Mouse (Mus musculus) left cerebral cortex, adult 2 months (tissue): ENCODE measurements at regions not wholly inside any gene's neighbourhood (a gene's known extent, or its start where the extent isn't known, plus 50 kb on each side); places are given as distances from the start of the nearest gene placed in this dataset.

Experiments used
- DNase-seq, 2 experiments: peaks; one replicate each; pipeline ENCODE4 v3.0.0; 2021 to 2022; ENCODE audit warnings: low spot score in 2 of 2, mixed read lengths in 1 of 2; ENCODE audit errors: extremely low spot score in 1 of 2
- H3K27ac ChIP-seq: fragments of 200-600 bp; 2 replicates; pipeline ENCODE4 v1.8.1; 2022
- H3K4me3 ChIP-seq: fragments of 200-600 bp; 2 replicates; pipeline ENCODE4 v1.8.1; 2022
- CTCF ChIP-seq: fragments of 200-600 bp; IDR thresholded peaks from 2 replicates; pipeline ENCODE4 v1.8.1; 2022; ENCODE audit warnings: antibody characterized with exemption, mild to moderate bottlenecking, moderate library complexity
- intact Hi-C: fragments of 180-260 bp; cut with DNase I; formaldehyde crosslinking; loops from one replicate; pipeline ENCODE4 v1.15.1; 2025

DNA sequence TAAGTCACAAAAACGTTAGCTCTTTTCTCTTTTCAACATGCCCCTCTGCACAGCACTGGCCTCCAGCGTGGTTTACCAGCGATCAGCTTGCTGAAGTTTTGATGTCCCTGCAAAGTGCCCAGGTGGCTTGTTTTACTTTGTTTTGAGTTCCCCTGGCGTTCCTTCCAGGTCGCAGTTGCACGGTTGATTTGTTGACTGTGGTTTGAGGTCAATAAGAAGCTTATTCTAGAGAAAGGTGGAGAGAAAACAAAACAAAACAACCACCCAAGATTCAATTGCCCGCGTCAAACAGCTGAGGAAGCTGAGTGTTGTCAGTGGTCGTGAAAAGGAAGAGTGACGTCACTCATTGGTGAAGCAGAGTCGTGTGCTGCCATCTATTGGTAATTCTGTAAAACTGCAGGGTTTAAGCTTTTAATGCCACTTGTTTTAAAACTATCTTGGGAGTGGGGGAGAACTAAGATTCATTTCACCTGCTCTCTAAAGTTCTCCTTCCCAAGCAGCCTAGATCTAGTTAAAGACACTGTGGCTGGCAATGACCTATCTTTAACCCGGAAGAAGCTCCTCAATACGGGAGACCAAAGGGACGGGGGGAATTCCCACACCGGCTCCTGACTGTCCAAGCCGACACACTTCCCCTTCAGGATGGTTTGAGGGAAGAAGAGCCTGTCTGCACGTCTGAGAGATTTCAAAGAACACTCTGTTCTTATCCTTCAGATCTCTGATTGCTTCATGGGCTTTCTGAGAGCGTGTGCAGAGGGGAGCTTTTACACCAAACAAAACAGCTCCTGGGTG lies 170.3 kb upstream of the Olig3 start:
- Histone ChIP-seq H3K27ac (no peak overlapping the region), H3K4me3 (peak overlapping the region; percentile 7)
- peak; percentile 78 for TF ChIP-seq CTCF
- intact Hi-C loops: loop anchor here (1.0 to 2.0 kb wide), 4 partner anchors 171 to 269 kb away; partner anchors contain the start of gene Tnfaip3
- DNase-seq: peak in 1 of 2 experiments; percentile 26

DNA sequence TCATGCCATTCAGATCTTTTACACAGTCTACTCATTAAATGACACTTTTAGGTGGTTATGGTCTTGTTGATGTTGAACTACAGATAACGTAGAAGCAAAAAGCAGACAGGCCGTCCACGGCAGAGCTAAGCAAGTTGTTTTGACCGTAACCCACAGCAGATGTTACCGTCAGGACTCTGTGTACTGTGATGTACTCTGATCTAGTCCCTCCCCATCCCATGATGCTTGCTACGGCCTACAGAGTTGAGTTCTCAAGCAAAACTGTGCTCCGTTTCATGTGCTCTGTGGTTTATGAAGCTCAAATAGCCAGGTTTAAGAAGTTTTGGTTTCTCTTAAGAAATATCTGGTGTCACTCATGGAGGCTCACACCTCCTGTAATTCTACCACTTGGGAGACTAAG lies 169.4 kb upstream of the Tnfaip3 start:
- H3K27ac ChIP-seq: no peak overlapping the region
- H3K4me3 ChIP-seq: no peak overlapping the region
- intact Hi-C loops: loop anchor here (1.0 to 2.0 kb wide), 2 partner anchors 265 to 268 kb away; no protein-coding TSS in a partner anchor
- no peak for DNase-seq
- no peak for TF ChIP-seq CTCF

DNA sequence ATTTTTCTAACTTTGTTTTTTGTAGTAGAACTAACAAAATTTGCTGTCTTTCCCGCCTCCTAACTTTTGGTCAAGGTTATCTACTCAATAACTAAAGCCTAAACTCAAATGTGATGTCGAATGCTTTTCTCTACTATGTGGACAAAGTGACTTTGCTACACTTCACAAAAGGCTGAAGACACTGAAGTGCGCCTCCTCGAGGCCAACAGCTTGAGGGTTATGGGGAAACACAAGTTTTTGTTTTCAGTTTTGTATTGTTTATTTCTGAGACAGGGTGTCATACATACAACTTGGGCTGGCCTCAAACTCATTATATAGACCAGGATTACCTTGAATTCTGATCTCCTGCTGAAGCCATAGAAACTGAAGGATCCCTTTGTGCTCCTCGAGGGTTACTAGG lies 162.4 kb upstream of the Tnfaip3 start:
- DNase-seq: no peak
- intact Hi-C loops: no loop called here
- no peak for TF ChIP-seq CTCF
- Histone ChIP-seq H3K27ac (no peak overlapping the region), H3K4me3 (no peak overlapping the region)

DNA sequence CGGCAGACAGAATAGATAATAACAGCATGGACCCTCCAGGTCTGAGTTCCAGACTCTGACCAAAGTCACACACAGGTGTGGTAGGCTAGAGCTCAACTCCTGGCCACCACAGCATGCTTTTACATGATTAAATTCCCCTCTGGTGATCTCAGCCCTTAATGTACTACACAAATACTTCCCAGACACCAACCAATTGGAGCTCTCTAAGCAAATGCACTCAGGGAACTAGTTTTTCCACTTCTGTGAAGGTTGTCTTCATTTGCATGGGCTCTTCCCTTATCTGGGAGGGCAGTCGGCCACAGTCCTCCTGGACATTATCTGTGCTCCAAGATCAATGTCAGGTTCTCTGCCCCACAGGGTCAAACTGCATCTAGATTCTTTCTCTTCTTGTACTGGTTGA lies 162.0 kb upstream of the Tnfaip3 start:
- DNase-seq: no peak
- Histone ChIP-seq H3K27ac (no peak overlapping the region), H3K4me3 (no peak overlapping the region)
- intact Hi-C loops: no loop called here
- TF ChIP-seq CTCF: no peak

DNA sequence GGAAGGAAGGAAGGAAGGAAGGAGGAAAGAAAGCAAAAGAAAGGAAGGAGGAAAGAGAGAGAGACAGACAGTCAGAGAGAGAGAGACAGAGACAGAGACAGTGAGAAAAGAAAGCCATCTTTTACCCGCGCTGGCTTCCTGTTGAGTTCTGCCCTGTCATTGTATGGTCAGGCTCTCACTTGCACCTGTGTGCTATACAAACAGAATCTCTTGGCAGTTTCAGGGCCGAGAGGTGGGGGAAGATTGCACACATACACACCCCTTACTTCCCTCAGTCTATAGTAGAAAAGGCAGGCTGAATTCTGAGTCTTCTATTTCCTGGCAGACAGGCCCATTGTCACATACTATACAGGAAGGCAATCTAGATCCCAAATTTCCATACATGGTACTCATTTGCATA lies 160.8 kb upstream of the Tnfaip3 start:
- no peak for TF ChIP-seq CTCF
- no peak for DNase-seq
- Histone ChIP-seq H3K27ac (no peak overlapping the region), H3K4me3 (no peak overlapping the region)
- intact Hi-C loops: no loop called here

DNA sequence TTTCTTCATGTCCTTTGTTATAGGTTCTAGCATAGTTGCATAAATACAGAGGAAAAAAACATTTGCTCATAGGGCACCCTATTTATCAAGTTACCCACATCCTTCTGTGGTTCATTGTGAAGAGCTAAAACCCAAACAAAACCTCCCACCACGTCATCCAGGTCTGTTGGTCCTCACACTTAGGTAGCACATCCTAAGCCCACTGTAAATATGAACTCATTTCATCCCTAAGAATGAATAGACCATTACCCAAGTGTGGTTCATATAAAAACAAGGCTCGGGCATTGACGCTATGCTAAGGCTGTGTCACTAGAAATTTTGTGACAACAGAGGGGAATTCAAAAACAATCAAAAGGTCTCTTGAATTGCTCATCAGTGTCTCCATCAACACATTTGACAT lies 156.4 kb upstream of the Tnfaip3 start:
- TF ChIP-seq CTCF: no peak
- Histone ChIP-seq H3K4me3 (no peak overlapping the region), H3K27ac (no peak overlapping the region)
- intact Hi-C loops: no loop called here
- no peak for DNase-seq

DNA sequence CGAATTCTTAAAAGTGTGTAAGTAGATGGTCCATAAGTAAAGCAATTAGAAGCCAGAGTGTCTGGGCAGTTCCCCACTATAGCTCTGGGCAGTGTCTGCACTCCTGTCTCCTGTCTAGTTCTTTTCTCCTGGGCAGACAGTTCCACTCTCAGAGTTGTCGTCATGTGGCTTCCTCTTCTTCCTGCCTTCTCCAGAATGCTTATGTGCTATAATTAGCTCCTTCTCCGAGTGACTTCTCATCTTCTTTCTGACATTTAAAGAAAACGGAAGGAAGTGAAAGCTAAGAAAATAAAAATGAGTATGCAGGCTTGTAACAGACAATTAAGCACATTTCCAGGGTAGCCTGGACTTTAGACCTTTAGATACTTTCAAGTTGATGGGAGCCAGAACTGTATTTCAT lies 155.1 kb upstream of the Tnfaip3 start:
- no peak for DNase-seq
- no peak for TF ChIP-seq CTCF
- no peak overlapping the region for H3K4me3 ChIP-seq
- intact Hi-C loops: no loop called here
- H3K27ac ChIP-seq: no peak overlapping the region

DNA sequence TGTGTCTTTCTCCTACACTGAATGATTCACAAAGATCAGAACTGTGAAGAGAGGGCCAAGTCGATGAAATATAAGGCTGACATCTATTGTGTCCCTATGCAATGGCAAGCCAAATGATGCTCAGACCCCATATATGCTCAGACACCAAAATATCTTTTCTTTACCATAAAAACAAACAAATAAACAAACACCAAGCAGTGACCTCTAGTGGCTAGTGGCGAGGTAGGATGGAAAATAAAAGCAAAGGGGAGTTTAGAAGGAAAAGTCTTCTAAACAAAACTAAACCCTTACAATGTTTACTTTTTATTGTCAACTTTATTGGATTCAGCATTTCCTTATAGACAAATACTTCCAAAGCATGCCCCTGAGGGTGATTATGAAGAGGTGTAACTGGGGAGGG lies 153.8 kb upstream of the Tnfaip3 start:
- Histone ChIP-seq H3K27ac (no peak overlapping the region), H3K4me3 (no peak overlapping the region)
- no peak for DNase-seq
- peak; percentile 13; the same call in 1 of the 2 replicates for TF ChIP-seq CTCF
- intact Hi-C loops: loop anchor here (5.0 to 10.0 kb wide), 2 partner anchors 152 to 1416 kb away; partner anchors contain the start of gene Tnfaip3

DNA sequence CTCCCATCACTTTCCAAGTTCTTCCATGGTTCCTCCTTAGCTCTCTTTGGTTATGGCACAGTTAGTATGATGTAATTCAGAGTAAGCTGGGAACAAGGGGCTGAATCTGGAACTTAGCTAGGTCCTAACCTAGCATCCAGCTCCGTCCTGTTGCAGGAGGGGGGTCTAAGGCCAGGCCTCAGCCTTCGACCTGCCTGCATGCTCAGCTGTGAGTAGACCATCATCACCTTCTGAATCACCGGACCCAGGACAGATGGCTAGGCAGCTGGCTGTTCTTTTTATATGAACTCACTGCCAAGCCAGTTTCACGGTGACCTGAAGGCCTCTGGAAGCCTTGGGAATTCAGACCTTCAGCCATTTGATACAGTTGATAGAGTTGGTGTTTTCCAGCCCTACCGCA lies 152.9 kb upstream of the Tnfaip3 start:
- DNase-seq: no peak
- TF ChIP-seq CTCF: no peak
- Histone ChIP-seq H3K4me3 (no peak overlapping the region), H3K27ac (no peak overlapping the region)
- intact Hi-C loops: loop anchor here (5.0 to 10.0 kb wide), 2 partner anchors 151 to 1416 kb away; partner anchors contain the start of gene Tnfaip3

DNA sequence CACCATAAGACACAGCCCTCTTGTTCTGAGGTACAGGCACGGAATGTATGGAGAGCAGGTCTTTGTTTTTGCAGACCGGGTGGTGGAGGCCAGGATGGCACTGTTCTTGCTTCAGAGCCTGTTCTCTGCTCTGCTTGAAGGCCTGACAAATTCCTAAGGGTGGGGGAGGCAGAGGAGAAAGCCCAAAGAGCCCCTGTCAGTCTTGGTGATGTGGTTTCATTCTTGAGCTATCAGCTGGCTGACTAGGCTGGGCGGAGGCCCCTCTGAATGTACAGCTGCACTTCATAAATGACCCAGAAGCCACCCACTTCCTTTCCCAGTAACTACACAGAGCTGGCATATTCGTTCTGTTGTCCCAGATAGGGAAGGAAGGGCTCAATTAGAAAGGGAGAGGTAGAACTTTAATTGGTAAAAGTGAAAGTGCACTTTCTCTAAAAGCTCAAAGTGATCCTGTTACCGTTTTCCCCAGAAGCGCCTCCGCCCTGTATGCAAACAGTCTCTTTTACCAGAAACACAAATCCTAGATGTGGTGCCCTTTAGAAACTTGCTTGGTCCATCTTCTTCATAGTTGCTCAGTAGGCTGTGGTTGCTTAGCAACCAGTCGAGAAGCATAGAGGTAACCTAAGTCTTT lies 152.3 kb upstream of the Tnfaip3 start:
- TF ChIP-seq CTCF: no peak
- no peak overlapping the region for H3K4me3 ChIP-seq
- intact Hi-C loops: loop anchor here (5.0 to 10.0 kb wide), 2 partner anchors 150 to 1417 kb away; partner anchors contain the start of gene Tnfaip3
- DNase-seq: no peak
- no peak overlapping the region for H3K27ac ChIP-seq

DNA sequence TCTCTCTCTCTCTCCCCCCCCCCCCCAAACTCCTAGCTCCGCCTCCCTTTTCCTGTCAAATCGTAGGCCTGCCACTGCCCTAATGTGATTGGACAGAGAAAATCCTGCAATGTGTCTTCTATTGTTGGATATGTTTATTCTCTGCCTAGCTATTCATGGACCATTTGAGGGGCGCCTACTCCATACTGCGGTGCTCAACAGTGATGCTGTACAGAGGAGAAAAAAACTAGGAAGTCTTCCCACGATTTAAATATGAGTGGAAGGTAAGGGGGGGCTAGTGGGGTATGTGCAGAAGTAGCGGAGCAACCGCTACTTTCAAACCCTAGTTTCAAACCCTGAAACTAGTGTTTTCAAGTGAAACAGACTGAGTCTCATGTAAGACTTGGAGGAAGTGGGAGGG lies 151.6 kb upstream of the Tnfaip3 start:
- H3K4me3 ChIP-seq: no peak overlapping the region
- no peak for TF ChIP-seq CTCF
- intact Hi-C loops: loop anchor here (5.0 to 10.0 kb wide), 2 partner anchors 150 to 1418 kb away; partner anchors contain the start of gene Tnfaip3
- DNase-seq: no peak
- no peak overlapping the region for H3K27ac ChIP-seq

DNA sequence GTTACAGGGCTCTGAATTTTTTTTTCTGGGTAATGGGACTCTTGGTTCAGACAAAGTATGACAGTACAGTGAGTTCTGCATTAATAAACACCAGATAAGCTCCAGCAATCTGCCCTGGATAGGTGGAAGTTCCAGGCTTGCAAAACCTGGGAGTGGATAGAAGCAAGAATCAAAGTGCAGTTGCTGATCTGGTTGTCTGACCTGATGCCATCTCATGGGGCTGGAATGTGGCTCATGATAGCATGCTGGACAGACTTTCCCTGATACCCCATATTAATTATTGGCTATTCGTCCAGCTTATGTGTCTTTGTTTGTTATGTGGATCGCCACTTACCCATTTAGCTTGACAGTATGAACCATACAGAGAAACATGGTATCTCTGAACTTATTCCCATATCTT lies 146.6 kb upstream of the Tnfaip3 start:
- no peak for DNase-seq
- intact Hi-C loops: loop anchor here (10.0 kb wide), 1 partner anchor 1423 kb away; no protein-coding TSS in a partner anchor
- Histone ChIP-seq H3K4me3 (no peak overlapping the region), H3K27ac (no peak overlapping the region)
- TF ChIP-seq CTCF: no peak
